Mouse (Mus musculus) testis, adult 2 months (tissue): ENCODE results near the gene Wbp1. TPM values are rescaled to one million over a fixed set of nuclear protein-coding genes. Genes with fewer than 3 reads are reported as not detected.
A peak's percentile ranks its signal among the peaks of the same experiment; 100 is the strongest.

ENCODE experiments used
- H3K27ac ChIP-seq: fragments of 200-500 bp; 2 replicates; pipeline ENCODE4 v1.5.1; 2012; ENCODE audit warnings: low read depth, low read length; ENCODE audit not compliant: control insufficient read depth, insufficient read depth
- H3K27me3 ChIP-seq: fragments of 200-500 bp; 2 replicates; pipeline ENCODE4 v1.6.1; 2012; ENCODE audit warnings: mild to moderate bottlenecking, low read length, moderate library complexity; ENCODE audit not compliant: control insufficient read depth, insufficient read depth
- H3K36me3 ChIP-seq: fragments of 200-500 bp; 2 replicates; pipeline ENCODE4 v1.6.1; 2012; ENCODE audit warnings: mild to moderate bottlenecking, low read length; ENCODE audit not compliant: control insufficient read depth, insufficient read depth
- H3K4me1 ChIP-seq: fragments of 200-500 bp; 2 replicates; pipeline ENCODE4 v1.6.1; 2012; ENCODE audit warnings: low read length; ENCODE audit not compliant: control insufficient read depth, insufficient read depth
- H3K4me3 ChIP-seq: fragments of 200-500 bp; 2 replicates; pipeline ENCODE4 v1.5.1; 2012; ENCODE audit warnings: low read depth, mild to moderate bottlenecking, low read length, moderate library complexity, mixed read lengths; ENCODE audit not compliant: control insufficient read depth
- CTCF ChIP-seq: fragments of 200-500 bp; IDR thresholded peaks from 2 replicates; pipeline ENCODE4 v1.5.1; 2012; ENCODE audit warnings: low read depth, mild to moderate bottlenecking, inconsistent platforms, low read length, moderate library complexity; ENCODE audit not compliant: control insufficient read depth, insufficient read depth, insufficient replicate concordance
- POLR2A ChIP-seq: fragments of 200-500 bp; IDR thresholded peaks from 2 replicates; pipeline ENCODE4 v1.6.1; 2012; ENCODE audit warnings: low read depth, mild to moderate bottlenecking, inconsistent platforms, low read length, moderate library complexity; ENCODE audit not compliant: control insufficient read depth
- polyA plus RNA-seq: library from polyadenylated mRNA; depleted of rRNA; stranded (reverse); fragments of >200 nt; gene quantifications from 2 replicates; pipeline ENCODE4 v1.2.3, GENCODE M21; 2012

Gene Wbp1
- polyA plus RNA-seq, 1 experiment, result 53.0 TPM

- peak overlapping the region; percentile 91 for H3K4me3 ChIP-seq
- H3K36me3 ChIP-seq, result no peaks in the 10 kb centered on the region; the same call in 1 of the 2 replicates
- H3K27me3 ChIP-seq, result no peaks in the 10 kb centered on the region
- peak overlapping the region; percentile 70 for H3K27ac ChIP-seq
- peaks cover 22% of the 10 kb centered on the region for H3K4me1 ChIP-seq
- TF ChIP-seq POLR2A, result no peak
These were observed 728 bp upstream of the Wbp1 start for GRCm38 (mm10) chr6:83121863-83122710.

- no peaks in the 10 kb centered on the region; the same call in 1 of the 2 replicates for H3K36me3 ChIP-seq
- TF ChIP-seq POLR2A, result 0 out of 2 replicates have a peak, but pooled peaks have one; percentile 21
- no peak for TF ChIP-seq CTCF
- H3K4me3 ChIP-seq, result no peak overlapping the region
- peaks cover 28% of the 10 kb centered on the region for H3K4me1 ChIP-seq
- H3K27me3 ChIP-seq, result no peaks in the 10 kb centered on the region
- no peak overlapping the region for H3K27ac ChIP-seq
These were observed 1.7 kb downstream of the Wbp1 start for GRCm38 (mm10) chr6:83119734-83120051.

- no peak overlapping the region for H3K4me3 ChIP-seq
- no peaks in the 10 kb centered on the region; the same call in 1 of the 2 replicates for H3K36me3 ChIP-seq
- H3K27ac ChIP-seq, result no peak overlapping the region
- TF ChIP-seq POLR2A (no peak), CTCF (no peak)
- H3K4me1 ChIP-seq, result peaks cover 28% of the 10 kb centered on the region
- H3K27me3 ChIP-seq, result no peaks in the 10 kb centered on the region
These were observed 2.3 kb downstream of the Wbp1 start for GRCm38 (mm10) chr6:83118825-83119733.

- peaks cover 32% of the 10 kb centered on the region for H3K4me1 ChIP-seq
- H3K4me3 ChIP-seq, result no peak overlapping the region
- no peak overlapping the region for H3K27ac ChIP-seq
- no peaks in the 10 kb centered on the region; the same call in 1 of the 2 replicates for H3K36me3 ChIP-seq
- H3K27me3 ChIP-seq, result no peaks in the 10 kb centered on the region
- TF ChIP-seq POLR2A, result peak; percentile 30; the same call in 1 of the 2 replicates
- no peak for TF ChIP-seq CTCF
These were observed 3.0 kb downstream of the Wbp1 start for GRCm38 (mm10) chr6:83118369-83118768.

- TF ChIP-seq CTCF, result no peak
- no peak for TF ChIP-seq POLR2A
- Histone ChIP-seq H3K4me3 (no peak overlapping the region), H3K27me3 (no peaks in the 10 kb centered on the region), H3K4me1 (peaks cover 27% of the 10 kb centered on the region), H3K36me3 (no peaks in the 10 kb centered on the region; the same call in 1 of the 2 replicates), H3K27ac (no peak overlapping the region)
These were observed 3.7 kb downstream of the Wbp1 start for GRCm38 (mm10) chr6:83117616-83118015.

- H3K27ac ChIP-seq, result no peak overlapping the region
- H3K4me3 ChIP-seq, result no peak overlapping the region
- H3K4me1 ChIP-seq, result peaks cover 24% of the 10 kb centered on the region
These were observed 4.3 kb downstream of the Wbp1 start for GRCm38 (mm10) chr6:83117165-83117438.

More at GRCm38 (mm10) chr6:83117165-83117438, 4.3 kb downstream of the Wbp1 start:
- Histone ChIP-seq H3K27me3 (no peaks in the 10 kb centered on the region), H3K36me3 (no peaks in the 10 kb centered on the region; the same call in 1 of the 2 replicates)
- TF ChIP-seq CTCF (no peak), POLR2A (no peak)
